Comparison of ENCODE assay signal across 8 mouse cellular contexts in the genomic region with DNA sequence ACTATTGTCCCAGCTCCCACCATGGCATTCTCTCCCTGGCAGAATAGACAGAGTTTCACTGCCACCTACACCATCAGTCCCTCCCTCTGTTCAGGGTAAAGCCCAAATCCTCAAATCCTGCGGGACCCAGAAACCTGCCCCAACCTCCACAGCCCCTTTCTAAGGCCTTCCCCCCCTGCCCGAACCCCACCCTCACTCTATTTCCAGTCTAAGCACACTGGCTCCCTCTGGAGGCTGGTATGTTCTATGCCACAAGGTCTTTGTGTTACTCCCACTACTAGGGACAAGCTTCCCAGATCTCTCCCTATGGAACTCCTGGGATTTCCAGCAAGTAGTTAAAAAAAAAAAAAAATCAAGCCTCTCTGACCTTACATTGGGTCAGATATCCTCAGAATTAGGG. TPM values are rescaled to one million over a fixed set of nuclear protein-coding genes. Genes with fewer than 3 reads are reported as not detected.
DNase-seq lines count a peak whose midpoint lies in the region; ATAC-seq and TF ChIP-seq lines count a peak whose summit lies in the region.

No protein-coding gene starts in this region.

- 32% methylated on average over 2 of the region's 2 CpGs for whole genome bisulfite sequencing in spleen, adult 2 months

- no peak overlapping the region; the same call in 1 of the 2 replicates for H3K27ac ChIP-seq in spleen, adult 2 months (ENCODE audit: insufficient read depth, low read length)

- H3K36me3 ChIP-seq in spleen, adult 2 months (ENCODE audit: control insufficient read depth, insufficient read depth, low read length) = peaks cover 7% of the 10 kb centered on the region; the same call in 1 of the 2 replicates
- H3K36me3 ChIP-seq in megakaryocyte, embryonic 14.5 days (replicated peaks; ENCODE audit: low read length) = no peaks in the 10 kb centered on the region

- peak overlapping the region; percentile 16; the same call in 1 of the 2 replicates for H3K4me3 ChIP-seq in spleen, adult 2 months (ENCODE audit: extremely low read depth, insufficient read depth, insufficient read length)
- peak overlapping the region; percentile 80 for H3K4me3 ChIP-seq in megakaryocyte, embryonic 14.5 days (replicated peaks)

- no peaks in the 10 kb centered on the region for H3K27me3 ChIP-seq in spleen, adult 2 months (ENCODE audit: control insufficient read depth, insufficient read depth, low read length)
- H3K27me3 ChIP-seq in megakaryocyte, embryonic 14.5 days (replicated peaks) = peaks cover 68% of the 10 kb centered on the region

- H3K4me1 ChIP-seq in spleen, adult 2 months (ENCODE audit: control insufficient read depth, insufficient read depth, insufficient read length) = no peaks in the 10 kb centered on the region
- H3K4me1 ChIP-seq in megakaryocyte, embryonic 14.5 days = peaks cover 19% of the 10 kb centered on the region

- TF ChIP-seq POLR2A in spleen, adult 2 months (IDR thresholded peaks at IDR 0.05; ENCODE audit: low read depth, low read length) = no peak

- ATAC-seq in frontal cortex, adult (ENCODE audit: low TSS enrichment) = peak; percentile 82
- ATAC-seq in common myeloid progenitor, adult 5-6 weeks (replicated peaks; ENCODE audit: low read depth, poor library complexity, severe bottlenecking) = peak; percentile 33; the same call in 1 of the 2 replicates

- peak; percentile 26; the same call in 1 of the 2 replicates for TF ChIP-seq CTCF in spleen, adult 2 months (IDR thresholded peaks at IDR 0.05; ENCODE audit: extremely low read depth, insufficient read depth, insufficient read length, insufficient replicate concordance)

- DNase-seq in frontal cortex, postnatal 25 days (ENCODE audit: low spot score in 2 of 2) = no peak
- peak; percentile 22 to 42 for DNase-seq in spleen, adult 2 months (ENCODE audit: low read depth in 1 of 2, low spot score in 2 of 2)
- no peak for DNase-seq in spleen, adult 12 weeks (ENCODE audit: low spot score)
- DNase-seq in kidney, adult 8-10 months = peak; percentile 42 to 61
- no peak for DNase-seq in T-cell, adult 2 months (ENCODE audit: low spot score)

- H3K9me3 ChIP-seq in megakaryocyte, embryonic 14.5 days = no peaks in the 10 kb centered on the region

RNA-seq across cellular contexts. Expression of a gene that starts 46.9 kb away (rescaled TPM):
- polyA plus RNA-seq in spleen, adult 2 months (2012; rRNA removed) = 28.6 and 29.7 TPM in 2 replicates
- total RNA-seq in common myeloid progenitor, adult 5-6 weeks (2017) = 78.1 and 88.0 TPM in 2 replicates
- 11.4 and 13.6 TPM in 2 replicates for polyA plus RNA-seq in megakaryocyte, embryonic 14.5 days (2012; ENCODE audit: insufficient read depth, low replicate concordance)

RNA-seq across cellular contexts. Expression of a gene that starts 51.7 kb away (rescaled TPM):
- 47.3 and 58.1 TPM in 2 replicates for polyA plus RNA-seq in spleen, adult 2 months (2012; rRNA removed)
- total RNA-seq in common myeloid progenitor, adult 5-6 weeks (2017) = 42.9 and 52.2 TPM in 2 replicates
- 0.21 and 3.4 TPM in 2 replicates for polyA plus RNA-seq in megakaryocyte, embryonic 14.5 days (2012; ENCODE audit: insufficient read depth, low replicate concordance)

Comparison
In these comparisons a context has a peak if more than half of its experiments do, and no peak if none do; other contexts are left out.
1. DNase-seq: peak in spleen, adult 2 months (2 of 2) and kidney, adult 8-10 months (2 of 2); none in frontal cortex, postnatal 25 days (0 of 2), spleen, adult 12 weeks (single experiment) and T-cell, adult 2 months (single experiment).
2. RNA of a gene that starts 51.7 kb away (polyA plus RNA-seq): 47.3 to 58.1 TPM in spleen, adult 2 months; 0.21 to 3.4 TPM in megakaryocyte, embryonic 14.5 days; every median in the first group is over 10 times any median in the second.